Mouse (Mus musculus): ENCODE results near the gene Pld3.
"Not testable (repeated sequence)": the region's sequence is repeated elsewhere in the genome, so short reads cannot be mapped to it uniquely, and the experiment has no call there.

The Pld3 gene

DNA sequence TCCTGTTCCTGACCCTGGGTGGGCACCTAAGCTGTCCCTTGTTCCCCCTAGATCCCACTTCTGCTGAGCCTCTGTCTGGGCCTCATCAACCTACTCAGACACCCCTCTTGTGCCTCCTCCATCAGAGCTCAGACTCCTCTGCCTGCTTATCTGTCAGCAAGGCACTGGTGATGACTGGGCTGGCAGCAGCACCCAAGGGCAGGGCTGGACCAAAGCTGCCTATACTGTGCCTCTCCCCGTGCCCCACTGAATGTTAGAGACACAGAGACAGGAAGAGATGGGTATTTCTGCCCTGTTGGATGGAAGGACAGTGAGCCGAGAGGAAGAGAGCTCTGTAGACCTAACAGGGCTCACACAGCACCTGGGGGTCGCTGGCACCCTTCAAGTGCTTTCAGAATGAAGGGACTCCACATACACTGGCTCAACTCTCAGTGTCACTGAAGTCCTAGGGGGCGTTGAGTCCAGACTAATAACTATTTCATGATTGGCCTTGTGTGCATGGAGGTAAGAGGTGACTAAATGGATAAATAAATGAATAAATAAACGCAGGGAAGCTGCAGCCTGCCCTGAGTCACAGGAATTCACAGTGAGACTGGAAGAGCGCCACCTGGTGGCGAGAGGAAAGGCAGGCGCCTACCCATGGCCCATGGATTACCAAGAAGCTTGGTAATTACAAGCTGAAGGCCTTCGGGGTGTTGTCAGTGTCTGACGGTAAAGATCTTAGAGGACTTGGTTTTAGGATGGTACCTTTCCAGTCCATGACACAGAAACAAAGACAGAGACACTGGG is 26.8 kb downstream of the Pld3 start:
- peak; percentile 80 for DNase-seq (ENCODE audit: low read depth, low spot score)

DNA sequence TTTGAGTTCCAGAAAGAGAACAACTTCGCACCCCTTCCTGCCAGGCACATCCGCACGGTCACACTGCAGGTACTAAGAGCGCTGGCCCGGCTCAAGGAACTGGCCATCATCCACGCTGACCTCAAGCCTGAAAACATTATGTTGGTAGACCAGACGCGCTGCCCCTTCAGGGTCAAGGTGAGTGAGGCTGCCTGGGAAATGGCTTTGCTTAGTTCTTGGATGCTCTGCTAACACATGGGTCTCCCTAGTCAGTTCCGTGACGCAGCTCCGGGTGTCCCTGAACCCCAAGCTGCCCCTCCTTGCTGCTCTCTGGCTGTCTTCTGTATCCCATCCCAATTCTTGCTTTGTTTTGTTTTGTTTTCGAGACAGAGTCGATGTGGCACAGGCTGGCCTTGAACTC is 29.2 kb downstream of the Pld3 start:
- no peak for DNase-seq (ENCODE audit: low read depth, low spot score)

DNA sequence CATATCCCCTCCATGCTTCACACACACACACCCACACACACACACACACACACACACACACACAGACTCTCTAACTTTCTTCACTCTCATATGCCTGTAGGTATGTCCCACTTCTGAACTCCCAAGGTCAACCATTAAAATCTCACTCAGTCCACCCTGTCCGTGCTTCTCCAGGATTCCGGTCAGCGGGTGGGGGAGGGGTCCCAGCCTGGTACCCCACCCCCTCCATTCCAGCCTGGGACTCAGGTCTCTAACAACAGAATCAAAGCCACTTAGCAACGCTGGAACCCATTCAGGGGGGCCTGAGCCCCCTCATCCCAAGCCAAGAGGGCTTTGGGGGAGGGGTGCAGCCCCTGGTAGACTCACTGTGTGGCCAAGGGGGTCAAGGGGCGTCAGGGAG is 30.1 kb downstream of the Pld3 start, which contains the start of gene Hipk4:
Gene Hipk4 (plus strand): TSS at position 301 of the 400 bp plus-strand sequence.
- DNase-seq (ENCODE audit: low read depth, low spot score): no peak

DNA sequence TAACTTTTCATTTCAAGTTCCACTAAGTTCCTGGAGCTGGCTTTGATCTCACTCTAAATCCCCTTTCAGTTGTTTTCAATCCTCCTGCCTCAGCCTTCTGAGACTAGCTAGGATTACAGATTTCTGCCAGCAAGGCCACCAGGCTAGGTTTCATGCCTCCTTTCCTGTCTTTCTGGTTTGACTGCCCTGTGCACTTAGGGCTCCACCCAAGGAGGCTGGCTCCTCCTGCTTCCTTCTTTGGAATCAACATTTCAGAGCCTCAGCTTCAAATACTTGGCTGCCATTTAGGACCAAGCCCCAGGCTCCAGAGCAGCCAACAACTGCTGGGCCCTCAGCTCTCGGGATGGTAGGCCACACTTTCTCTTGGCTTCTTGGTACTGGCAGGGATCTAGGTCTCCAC is 32.4 kb downstream of the Pld3 start:
- no peak for DNase-seq (ENCODE audit: low read depth, low spot score)

DNA sequence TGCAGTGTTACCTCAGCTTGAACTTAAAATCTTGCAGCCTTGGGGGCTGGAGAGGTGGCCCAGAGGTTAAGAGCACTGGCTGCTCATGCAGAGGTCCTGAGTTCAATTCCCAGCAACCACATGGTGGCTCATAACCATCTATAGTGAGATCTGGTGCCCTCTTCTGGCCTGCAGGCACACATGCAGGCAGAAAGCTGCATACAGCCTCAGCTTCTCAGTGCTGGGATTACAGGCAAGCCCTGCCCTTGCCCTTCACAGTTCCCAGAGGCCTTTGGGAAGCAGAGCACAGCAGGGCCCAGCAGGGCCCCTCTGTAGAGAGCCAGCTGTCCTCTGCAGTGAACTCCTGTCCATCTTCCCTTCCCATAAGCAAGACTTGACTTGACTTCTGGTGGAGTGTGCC is 32.9 kb downstream of the Pld3 start:
- peak; percentile 29 for DNase-seq (ENCODE audit: low read depth, low spot score)

DNA sequence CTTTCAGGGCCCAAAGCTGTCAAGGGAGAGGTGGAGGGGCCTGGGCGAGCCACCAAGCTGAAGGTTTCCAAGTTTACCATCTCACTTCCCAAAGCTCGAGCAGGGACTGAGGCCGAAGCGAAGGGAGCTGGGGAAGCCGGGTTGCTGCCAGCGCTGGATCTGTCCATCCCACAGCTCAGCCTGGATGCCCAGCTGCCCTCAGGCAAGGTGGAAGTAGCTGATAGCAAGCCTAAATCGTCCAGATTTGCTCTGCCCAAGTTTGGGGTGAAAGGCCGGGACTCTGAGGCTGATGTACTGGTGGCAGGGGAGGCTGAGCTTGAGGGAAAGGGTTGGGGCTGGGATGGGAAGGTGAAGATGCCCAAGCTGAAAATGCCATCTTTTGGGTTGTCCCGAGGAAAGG is 34.7 kb downstream of the Pld3 start:
- DNase-seq (ENCODE audit: low read depth, low spot score): no peak

DNA sequence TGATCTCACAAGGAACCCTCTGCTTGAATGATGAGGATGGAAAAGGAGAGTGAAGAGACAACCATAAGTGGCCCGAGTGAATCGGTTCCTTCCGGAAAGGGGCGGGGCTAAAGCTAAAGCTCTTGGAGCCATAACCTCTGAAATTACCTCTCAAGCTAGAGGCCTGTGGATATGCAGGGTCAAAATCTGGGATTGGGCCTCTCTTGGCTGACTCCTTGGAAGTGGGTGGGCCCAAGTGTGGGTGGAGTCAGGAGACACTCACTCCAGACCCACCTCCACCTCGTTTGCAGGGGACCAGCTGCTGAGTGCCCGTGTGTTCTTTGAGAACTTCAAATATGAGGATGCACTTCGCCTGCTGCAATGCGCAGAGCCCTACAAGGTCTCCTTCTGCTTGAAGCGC is 38.1 kb downstream of the Pld3 start:
- DNase-seq (ENCODE audit: low read depth, low spot score): no peak

DNA sequence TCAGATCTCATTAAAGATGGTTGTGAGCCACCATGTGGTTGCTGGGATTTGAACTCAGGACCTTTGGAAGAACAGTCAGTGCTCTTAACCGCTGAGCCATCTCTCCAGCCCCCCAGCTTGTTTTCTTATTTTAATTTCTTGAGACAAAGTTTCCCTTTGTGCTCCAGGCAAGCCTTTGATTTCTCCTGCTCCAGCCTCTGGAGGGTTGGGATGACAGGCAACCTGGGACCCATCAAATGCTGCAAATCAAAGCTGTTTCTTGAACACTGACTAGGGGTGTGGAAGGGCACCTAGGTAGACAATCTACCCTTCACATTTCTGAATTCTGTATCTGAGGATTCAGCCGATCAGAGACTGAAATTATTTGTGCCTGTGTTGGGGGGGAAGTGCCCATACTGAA is 42.2 kb downstream of the Pld3 start:
- DNase-seq (ENCODE audit: low read depth, low spot score): no peak

DNA sequence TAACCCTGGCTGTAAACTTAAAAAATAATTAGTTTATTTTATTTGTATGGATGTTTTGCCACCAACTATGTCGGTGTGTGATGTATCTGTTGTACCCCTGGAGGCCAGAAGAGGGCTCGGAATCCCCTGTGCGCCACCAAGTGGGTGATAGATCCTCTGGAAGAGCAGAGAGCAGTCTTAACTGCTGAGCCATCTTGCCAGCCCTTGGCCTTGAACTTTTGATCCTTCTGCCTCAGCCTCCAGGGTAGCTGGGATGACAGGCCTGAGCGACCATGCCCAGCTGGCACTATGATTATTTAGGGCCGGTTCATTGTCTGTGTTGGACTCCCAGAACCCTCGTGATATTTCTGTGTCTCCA is 44.4 kb downstream of the Pld3 start:
- DNase-seq (ENCODE audit: low read depth, low spot score): peak; percentile 82

DNA sequence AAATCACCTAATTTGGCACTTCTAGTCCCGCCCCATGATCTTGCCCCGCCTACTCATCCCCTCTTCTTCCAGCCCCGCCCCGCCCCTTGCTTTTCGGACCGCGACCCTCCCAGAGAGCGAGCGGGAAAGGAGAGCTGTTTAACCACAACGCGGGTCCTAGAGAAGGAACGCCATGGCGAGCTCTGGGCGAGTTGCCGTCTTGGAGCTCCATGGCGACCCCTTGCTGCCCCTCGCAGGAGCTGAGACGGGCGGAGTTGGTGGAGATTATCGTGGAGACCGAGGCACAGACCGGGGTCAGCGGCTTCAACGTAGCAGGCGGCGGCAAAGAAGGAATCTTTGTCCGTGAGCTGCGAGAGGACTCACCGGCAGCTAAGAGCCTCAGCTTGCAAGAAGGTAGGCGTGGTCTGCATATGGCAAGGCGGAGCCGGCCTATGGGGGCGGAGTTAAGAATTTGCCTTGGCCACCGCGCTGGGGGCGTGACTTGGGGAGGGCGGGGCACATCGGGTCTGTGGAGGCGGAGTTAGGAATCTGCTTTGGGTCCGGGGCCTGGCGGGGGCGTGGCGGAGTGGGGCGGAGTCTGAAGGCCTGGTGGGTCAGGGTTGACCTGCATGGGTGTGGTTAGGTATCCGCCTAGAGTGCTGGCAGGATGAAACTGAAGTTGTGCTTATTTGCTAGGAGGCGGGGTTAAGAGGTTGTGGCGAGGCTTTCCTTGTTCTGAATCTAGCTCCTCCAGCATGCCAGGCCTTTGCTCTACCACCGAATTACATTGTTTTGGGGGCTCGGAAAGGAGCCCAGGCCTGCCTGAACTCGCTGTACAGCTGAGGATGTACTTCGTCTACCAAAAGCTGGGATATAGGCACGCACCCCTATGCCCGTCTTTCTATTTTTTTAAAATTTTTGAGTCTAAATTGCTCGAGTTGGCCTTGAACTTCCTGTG is 45.0 kb downstream of the Pld3 start:
- peak; percentile 99 for DNase-seq (ENCODE audit: low read depth, low spot score)

DNA sequence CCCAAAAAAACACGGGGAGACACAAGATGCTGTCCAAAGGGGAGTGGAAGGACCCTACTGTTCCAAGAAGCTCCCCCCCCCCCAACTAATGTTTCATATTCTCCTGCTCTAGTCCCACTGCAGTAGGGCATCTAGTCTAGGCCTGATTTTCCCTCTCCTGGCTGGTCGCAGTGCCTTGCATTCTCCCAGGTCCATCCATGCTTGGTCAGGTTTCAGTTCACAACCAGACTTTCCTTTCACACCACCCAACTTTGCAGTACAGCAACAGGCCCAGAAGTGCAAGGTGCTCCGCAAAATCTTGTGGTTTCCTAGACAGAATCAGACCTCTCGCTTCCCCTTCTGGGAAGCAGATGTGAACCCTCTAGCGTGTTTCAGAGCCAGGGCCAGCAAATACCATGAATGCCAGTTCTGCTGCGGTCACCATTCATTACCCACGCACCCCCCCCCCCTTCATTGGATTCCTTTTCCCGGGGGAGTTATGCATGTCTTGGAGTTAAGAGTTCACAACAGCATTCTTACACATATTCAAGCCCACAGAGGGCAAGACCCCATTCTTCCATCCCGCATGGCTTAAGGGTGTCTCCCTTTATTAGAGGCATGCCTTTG is 46.1 kb downstream of the Pld3 start:
- DNase-seq (ENCODE audit: low read depth, low spot score): peak; percentile 80

DNA sequence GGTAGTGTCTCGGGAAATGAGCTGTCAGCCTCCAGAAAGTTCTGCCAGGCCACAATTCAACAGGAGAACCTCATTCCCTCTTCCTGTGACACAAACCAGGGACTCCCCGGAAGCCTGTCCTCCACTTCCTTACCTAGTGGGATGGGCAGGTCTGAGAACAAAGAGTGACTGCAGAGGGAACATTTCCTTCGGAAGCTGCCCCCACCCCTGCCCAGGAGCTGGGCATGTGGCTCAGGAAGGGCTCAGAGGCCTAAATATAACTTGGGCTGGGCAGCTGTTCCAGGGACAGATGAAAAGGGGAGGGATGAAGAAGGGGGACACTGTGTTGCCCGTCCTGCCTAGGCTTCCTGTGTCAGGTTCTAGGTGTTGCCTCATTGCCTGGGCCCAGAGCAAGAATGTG is 51.4 kb downstream of the Pld3 start:
- no peak for DNase-seq (ENCODE audit: low read depth, low spot score)

DNA sequence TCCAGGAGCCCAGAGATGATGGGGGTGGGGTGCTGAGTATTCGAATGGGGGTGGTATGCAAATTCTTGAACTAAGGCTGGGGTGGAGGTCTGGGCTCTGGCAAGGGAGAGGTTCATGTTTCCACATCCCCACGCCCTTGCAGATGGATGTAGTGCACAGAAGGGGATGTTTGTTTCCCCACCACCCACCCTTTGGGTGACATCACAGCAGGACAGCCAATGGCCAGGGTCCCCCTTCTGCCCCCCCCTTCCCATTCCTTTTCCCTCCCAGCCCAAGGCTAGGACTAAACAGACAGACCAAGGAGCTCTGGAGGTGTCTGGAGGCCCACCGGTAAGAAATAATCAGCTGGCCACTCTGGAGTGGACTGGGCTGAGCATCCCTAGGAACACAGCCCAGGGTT is 54.0 kb downstream of the Pld3 start, which contains the start of gene Prx:
Gene Prx (plus strand): TSS at position 289 of the 400 bp plus-strand sequence.
- DNase-seq (ENCODE audit: low read depth, low spot score): no peak

DNA sequence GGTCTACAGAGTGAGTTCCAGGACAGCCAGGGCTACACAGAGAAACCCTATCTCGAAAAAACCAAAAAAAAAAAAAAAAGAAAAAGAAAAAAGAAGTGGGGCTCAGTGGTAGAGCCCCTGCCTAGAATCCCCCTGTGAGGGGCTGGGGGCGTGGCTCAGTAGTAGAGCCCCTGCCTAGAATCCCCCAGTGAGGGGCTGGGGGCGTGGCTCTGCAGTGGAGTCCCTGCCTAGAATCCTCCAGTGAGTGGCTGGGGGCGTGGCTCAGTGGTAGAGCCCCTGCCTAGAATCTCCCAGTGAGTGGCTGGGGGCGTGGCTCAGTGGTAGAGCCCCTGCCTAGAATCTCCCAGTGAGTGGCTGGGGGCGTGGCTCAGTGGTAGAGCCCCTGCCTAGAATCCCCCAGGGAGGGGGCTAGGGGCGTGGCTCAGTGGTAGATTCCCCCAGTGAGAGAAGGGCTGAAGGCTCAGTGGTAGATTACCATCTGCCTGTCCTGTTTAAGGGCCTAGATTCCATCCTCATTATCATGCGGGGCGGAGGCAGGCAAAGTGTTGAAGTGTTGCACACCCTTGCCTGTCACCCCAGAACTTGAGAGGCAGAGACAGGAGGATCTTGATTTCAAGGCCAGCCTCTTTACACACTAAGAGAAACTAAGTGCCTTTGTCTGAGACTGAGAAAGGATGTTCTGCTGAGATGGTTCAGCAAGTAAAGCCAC is 58.2 kb downstream of the Pld3 start:
- not testable (repeated sequence) for DNase-seq (ENCODE audit: low read depth, low spot score)

DNA sequence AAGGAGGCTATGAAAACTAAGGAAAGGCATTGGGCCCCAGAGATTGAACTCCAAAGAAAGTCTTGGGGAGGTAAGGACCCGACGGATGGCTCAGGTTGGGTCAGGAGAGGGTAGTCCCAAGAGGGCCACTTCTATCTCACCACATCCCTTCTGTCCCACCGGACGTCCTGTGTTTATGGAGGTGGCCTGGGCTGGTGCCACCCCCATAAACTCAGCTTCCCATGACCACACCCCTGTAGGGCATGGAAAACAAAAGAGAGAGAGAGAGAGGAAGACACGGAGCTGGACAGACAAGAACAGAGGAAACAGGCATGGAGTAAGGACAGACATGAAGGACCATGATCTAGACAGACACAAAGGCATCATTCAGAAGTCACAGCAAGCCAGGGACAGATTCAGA is 59.6 kb downstream of the Pld3 start:
- no peak for DNase-seq (ENCODE audit: low read depth, low spot score)

DNA sequence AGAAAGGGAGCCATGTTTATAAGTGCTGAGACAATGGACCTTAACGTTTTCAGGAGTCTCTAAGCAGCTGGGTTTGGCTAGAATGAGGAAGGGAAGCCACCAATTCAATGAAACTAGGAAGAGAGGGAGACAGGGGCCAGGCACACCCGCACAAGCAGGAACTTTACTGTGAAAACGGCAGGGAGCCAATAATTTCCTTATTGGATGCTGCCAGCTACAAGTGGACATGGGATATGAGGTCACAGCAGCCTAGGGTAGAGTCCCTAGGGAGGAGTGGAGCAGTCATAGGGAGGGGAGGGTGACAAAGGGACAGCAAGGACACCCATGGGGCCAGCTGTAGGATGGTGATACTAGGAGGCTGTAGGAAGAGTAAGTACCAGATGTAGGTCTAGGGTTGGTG is 60.0 kb downstream of the Pld3 start:
- DNase-seq (ENCODE audit: low read depth, low spot score): no peak

DNA sequence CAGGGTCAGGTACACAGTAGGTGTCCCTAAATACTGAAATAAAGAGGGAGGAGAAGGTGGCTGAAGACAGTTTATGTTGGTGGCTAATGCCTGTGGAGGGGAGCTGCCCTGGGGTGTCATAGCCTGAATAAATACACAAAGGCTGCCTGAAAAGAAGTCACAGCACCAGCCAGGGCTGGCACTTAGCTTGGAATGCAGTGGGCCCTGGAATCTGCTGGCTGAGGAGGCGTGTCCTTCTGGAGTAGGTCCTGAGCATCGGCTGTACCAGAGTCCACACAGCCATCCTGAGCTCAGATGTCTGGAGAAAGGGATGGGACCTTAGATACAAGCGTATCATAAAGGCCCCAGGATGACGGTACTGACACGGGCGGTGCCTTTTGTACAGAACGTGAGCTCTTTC is 61.2 kb downstream of the Pld3 start:
- DNase-seq (ENCODE audit: low read depth, low spot score): no peak

DNA sequence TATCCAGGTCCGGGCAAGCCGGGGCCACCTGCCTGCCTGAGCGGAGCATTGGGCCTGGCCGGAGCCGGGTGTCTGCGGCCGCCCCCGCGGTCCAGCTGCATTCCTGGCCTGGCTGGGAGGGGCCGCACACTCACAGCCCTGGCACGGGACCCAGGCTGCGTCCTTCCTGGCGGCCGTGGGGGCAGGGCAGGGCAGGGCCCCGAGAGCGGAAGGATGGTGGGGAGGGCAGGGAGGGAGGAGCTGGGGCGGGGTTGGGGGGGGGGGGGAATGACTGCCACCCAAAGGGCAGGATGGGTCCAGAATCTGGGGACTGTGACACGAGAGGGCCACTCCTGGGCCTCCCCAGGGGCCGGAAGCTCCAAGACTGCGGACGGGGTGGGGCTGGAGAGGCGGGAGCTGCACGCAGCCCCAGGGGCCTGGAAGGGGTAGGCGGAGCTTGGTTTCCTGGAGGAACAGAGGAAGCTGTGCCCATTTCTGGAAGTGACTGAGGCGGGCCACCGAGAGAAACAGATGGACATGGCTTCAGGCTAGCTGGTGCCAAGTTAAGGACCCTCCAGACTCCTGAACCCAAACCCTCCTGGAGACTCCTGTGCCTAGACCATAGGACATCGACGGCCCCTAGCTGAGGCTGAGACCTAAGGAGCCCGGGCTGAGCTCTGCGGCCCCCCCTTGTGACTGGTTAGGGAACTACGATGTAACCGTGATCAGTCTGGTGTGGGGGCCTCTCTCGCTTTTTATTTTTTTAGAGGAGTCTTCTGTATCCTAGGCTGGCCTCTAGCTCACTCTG is 62.3 kb downstream of the Pld3 start:
- peak; percentile 89 for DNase-seq (ENCODE audit: low read depth, low spot score)

DNA sequence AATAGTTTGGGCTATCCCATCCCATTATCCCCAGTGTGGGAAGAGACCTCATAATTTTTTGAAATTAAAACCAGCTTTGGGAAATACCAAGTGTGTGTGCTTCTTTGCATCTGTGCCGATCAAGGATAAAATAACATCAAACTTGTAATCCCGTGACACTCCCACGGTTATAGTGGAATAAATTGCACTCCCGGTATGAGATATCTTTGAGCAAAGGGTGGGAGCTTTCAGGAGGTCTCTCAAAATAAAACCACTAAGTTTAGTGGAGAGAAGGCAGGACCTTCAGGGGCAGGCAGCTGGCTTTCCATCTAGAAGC is 62.8 kb downstream of the Pld3 start:
- no peak for DNase-seq (ENCODE audit: low read depth, low spot score)

DNA sequence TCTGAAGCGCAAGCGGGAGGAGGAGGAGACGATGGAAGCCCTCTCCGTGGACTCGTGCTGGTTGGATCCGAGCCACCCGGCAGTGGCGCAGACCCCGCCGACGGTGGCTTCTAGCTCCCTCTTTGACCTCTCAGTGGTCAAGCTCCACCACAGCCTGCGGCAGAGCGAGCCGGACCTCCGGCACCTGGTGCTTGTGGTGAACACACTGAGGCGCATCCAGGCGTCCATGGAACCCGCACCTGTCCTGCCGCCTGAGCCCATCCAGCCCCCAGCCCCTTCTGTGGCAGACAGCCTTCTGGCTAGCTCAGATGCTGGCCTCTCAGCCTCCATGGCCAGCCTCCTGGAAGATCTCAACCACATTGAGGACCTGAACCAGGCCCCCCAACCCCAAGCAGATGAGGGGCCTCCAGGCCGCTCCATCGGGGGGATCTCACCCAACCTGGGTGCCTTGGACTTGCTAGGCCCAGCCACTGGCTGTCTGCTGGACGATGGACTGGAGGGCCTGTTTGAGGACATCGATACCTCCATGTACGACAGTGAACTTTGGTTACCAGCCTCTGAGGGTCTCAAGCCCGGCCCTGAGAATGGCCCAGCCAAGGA is 63.6 kb downstream of the Pld3 start:
- no peak for DNase-seq (ENCODE audit: low read depth, low spot score)
